Mouse (Mus musculus) ES-E14 (cell line): ENCODE measurements around the gene Fxyd2.

ENCODE experiments used
- CHD2 ChIP-seq: IDR thresholded peaks from 2 replicates; pipeline ENCODE4 v1.6.1; 2014; ENCODE audit warnings: mild to moderate bottlenecking, low read depth, low read length, inconsistent platforms
- HCFC1 ChIP-seq: IDR thresholded peaks from 2 replicates; pipeline ENCODE4 v1.6.1; 2012; ENCODE audit warnings: low read length, inconsistent platforms, borderline replicate concordance; ENCODE audit not compliant: insufficient read depth
- ZC3H11A ChIP-seq: IDR thresholded peaks from 2 replicates; pipeline ENCODE4 v1.6.1; 2012; ENCODE audit warnings: low read depth, mild to moderate bottlenecking, inconsistent platforms, low read length, borderline replicate concordance
- ZNF384 ChIP-seq: IDR thresholded peaks from 2 replicates; pipeline ENCODE4 v1.6.1; 2012; ENCODE audit warnings: low read depth, low read length, inconsistent platforms

DNA sequence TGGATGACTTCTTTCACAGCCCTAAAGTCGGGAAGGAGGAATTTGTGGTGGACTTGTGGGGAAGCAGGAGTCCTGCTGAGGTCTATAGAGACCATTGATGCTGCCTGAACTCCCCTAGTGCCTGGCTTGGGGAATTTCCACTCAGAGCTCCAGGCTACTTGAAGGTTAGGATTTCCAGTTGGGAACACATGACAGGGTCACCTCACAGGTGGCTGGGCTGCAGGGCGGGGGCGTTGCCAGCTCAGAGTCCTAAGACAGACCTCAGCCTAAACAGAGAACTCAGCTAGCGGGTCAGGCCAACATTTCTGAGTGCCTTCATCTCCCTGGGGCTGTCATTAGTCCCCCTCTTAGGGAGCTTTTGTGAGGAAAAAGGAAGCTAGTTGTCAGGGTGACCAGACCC lies 2.4 kb downstream of the Fxyd2 start:
- no peak for TF ChIP-seq CHD2
- TF ChIP-seq ZC3H11A: no peak
- no peak for TF ChIP-seq ZNF384
- TF ChIP-seq HCFC1: no peak
